Mouse (Mus musculus): ENCODE data around the gene Pdzrn3. TPM values are rescaled to one million over a fixed set of nuclear protein-coding genes. Genes with fewer than 3 reads are reported as not detected.

The Pdzrn3 gene
- total and polyA plus RNA-seq, 3 experiments: not detected

GRCm38 (mm10) chr6:101259411-101259810 lies 118.3 kb downstream of the Pdzrn3 start:
- DNase-seq (ENCODE audit: extremely low read depth): no peak
- Histone ChIP-seq H3K4me1 (ENCODE audit: control insufficient read depth in 1 of 2, insufficient read depth in 2 of 2) (no peaks in the 10 kb centered on the region), H3K36me3 (replicated peaks in 1 of 2; ENCODE audit: control insufficient read depth in 1 of 2, insufficient read depth in 1 of 2, low read length in 1 of 2) (no peaks in the 10 kb centered on the region), H3K9me3 (replicated peaks; ENCODE audit: low read length) (peaks cover 82% of the 10 kb centered on the region), H3K4me3 (replicated peaks in 1 of 3; ENCODE audit: low read depth in 2 of 3, low read length in 2 of 3, poor library complexity in 1 of 3) (no peak overlapping the region), H3K4me2 (ENCODE audit: insufficient read depth, low read depth, poor library complexity, severe bottlenecking) (no peak overlapping the region), H3K9ac (ENCODE audit: insufficient read depth, low read depth) (no peak overlapping the region), H3K27ac (ENCODE audit: insufficient read depth, low read depth) (no peak overlapping the region), H3K27me3 (replicated peaks) (no peaks in the 10 kb centered on the region), H3K79me2 (replicated peaks; ENCODE audit: control insufficient read depth, extremely low read depth, insufficient read depth, poor library complexity, severe bottlenecking) (no peaks in the 10 kb centered on the region)
- in situ Hi-C loops (cut with MboI; ENCODE audit: low pct_ligation_motif_present, low pct_unique_long_range_greater_than_20kb, low sequenced_read_pairs) (no loop called here), dilution Hi-C loops (cut with MboI; ENCODE audit: extremely low pct_ligation_motif_present, extremely low pct_unique_long_range_greater_than_20kb, low sequenced_read_pairs) (no loop called here)
- TF ChIP-seq UBTF (IDR thresholded peaks at IDR 0.05; ENCODE audit: low read depth, low read length) (no peak), GABPA (IDR thresholded peaks at IDR 0.05; ENCODE audit: insufficient replicate concordance, low read depth, low read length) (no peak), MXI1 (IDR thresholded peaks at IDR 0.05; ENCODE audit: low read depth, low read length) (no peak), CHD1 (IDR thresholded peaks at IDR 0.05; ENCODE audit: low read depth, low read length) (no peak), POLR2AphosphoS2 (IDR thresholded peaks at IDR 0.05; ENCODE audit: low read depth, low read length) (no peak), NELFE (IDR thresholded peaks at IDR 0.05; ENCODE audit: low read depth, low read length) (no peak), ETS1 (conservative IDR thresholded peaks at IDR 0.05; ENCODE audit: low read depth, low read length) (no peak), TCF12 (IDR thresholded peaks at IDR 0.05; ENCODE audit: low read depth, low read length) (no peak), HCFC1 (IDR thresholded peaks at IDR 0.05; ENCODE audit: low read depth, low read length) (no peak), USF1 (IDR thresholded peaks at IDR 0.05; ENCODE audit: low read depth, low read length) (no peak), RCOR1 (conservative IDR thresholded peaks at IDR 0.05; ENCODE audit: low read depth, low read length) (no peak), SMC3 (IDR thresholded peaks at IDR 0.05; ENCODE audit: low read depth, low read length) (no peak)

- Histone ChIP-seq H3K9ac (ENCODE audit: insufficient read depth, low read depth) (no peak overlapping the region), H3K27ac (ENCODE audit: insufficient read depth, low read depth) (no peak overlapping the region), H3K79me2 (replicated peaks; ENCODE audit: control insufficient read depth, extremely low read depth, insufficient read depth, poor library complexity, severe bottlenecking) (no peaks in the 10 kb centered on the region), H3K4me2 (ENCODE audit: insufficient read depth, low read depth, poor library complexity, severe bottlenecking) (no peak overlapping the region), H3K4me3 (replicated peaks in 1 of 3; ENCODE audit: low read depth in 2 of 3, low read length in 2 of 3, poor library complexity in 1 of 3) (no peak overlapping the region), H3K4me1 (ENCODE audit: control insufficient read depth in 1 of 2, insufficient read depth in 2 of 2) (no peaks in the 10 kb centered on the region), H3K27me3 (replicated peaks) (no peaks in the 10 kb centered on the region), H3K9me3 (replicated peaks; ENCODE audit: low read length) (peaks cover 80% of the 10 kb centered on the region), H3K36me3 (replicated peaks in 1 of 2; ENCODE audit: control insufficient read depth in 1 of 2, insufficient read depth in 1 of 2, low read length in 1 of 2) (no peaks in the 10 kb centered on the region)
- no peak for TF ChIP-seq MAFK (IDR thresholded peaks at IDR 0.05; ENCODE audit: insufficient replicate concordance, low read length)
- no peak for TF ChIP-seq TBP (conservative IDR thresholded peaks at IDR 0.05; ENCODE audit: low read depth, low read length)
- no peak for TF ChIP-seq BHLHE40 (IDR thresholded peaks at IDR 0.05; ENCODE audit: low read depth, low read length)
- no peak for TF ChIP-seq MEF2A (IDR thresholded peaks at IDR 0.05; ENCODE audit: borderline replicate concordance, low read depth, low read length)
- no peak for TF ChIP-seq MAX (IDR thresholded peaks at IDR 0.05; ENCODE audit: low read length)
- TF ChIP-seq JUND (conservative IDR thresholded peaks at IDR 0.05; ENCODE audit: low read depth, low read length): no peak
- TF ChIP-seq ZMIZ1 (IDR thresholded peaks at IDR 0.05; ENCODE audit: low read depth, low read length): no peak
- TF ChIP-seq CTCF (conservative IDR thresholded peaks at IDR 0.05 in 1 of 2, IDR thresholded peaks at IDR 0.05 in 1 of 2; ENCODE audit: low read depth in 2 of 2, low read length in 2 of 2): no peak
- no peak for TF ChIP-seq SIN3A (IDR thresholded peaks at IDR 0.05; ENCODE audit: low read length)
- TF ChIP-seq RAD21 (IDR thresholded peaks at IDR 0.05; ENCODE audit: low read depth, low read length): no peak
- TF ChIP-seq CHD1 (IDR thresholded peaks at IDR 0.05; ENCODE audit: low read depth, low read length): no peak
- TF ChIP-seq TCF12 (IDR thresholded peaks at IDR 0.05; ENCODE audit: low read depth, low read length): no peak
- no peak for TF ChIP-seq USF2 (conservative IDR thresholded peaks at IDR 0.05; ENCODE audit: low read depth, low read length)
- TF ChIP-seq KAT2A (IDR thresholded peaks at IDR 0.05; ENCODE audit: insufficient replicate concordance, low read length): no peak
- no peak for DNase-seq (ENCODE audit: extremely low read depth)
- dilution Hi-C loops (cut with MboI; ENCODE audit: extremely low pct_ligation_motif_present, extremely low pct_unique_long_range_greater_than_20kb, low sequenced_read_pairs): no loop called here
- in situ Hi-C loops (cut with MboI; ENCODE audit: low pct_ligation_motif_present, low pct_unique_long_range_greater_than_20kb, low sequenced_read_pairs): no loop called here
These were observed 120.3 kb downstream of the Pdzrn3 start for GRCm38 (mm10) chr6:101257418-101257817.
